Mouse (Mus musculus) C2C12 (cell line): ENCODE results near the gene Kif4.

Experiments
- CEBPB ChIP-seq: IDR thresholded peaks from one replicate; pipeline ENCODE4 v1.6.1; 2011; ENCODE audit warnings: low read depth, mild to moderate bottlenecking, control low read depth, moderate library complexity
- CTCF ChIP-seq: IDR thresholded peaks from one replicate; pipeline ENCODE4 v1.5.1; 2011; ENCODE audit not compliant: control insufficient read depth, insufficient read depth, insufficient read length
- MAX ChIP-seq: IDR thresholded peaks from one replicate; pipeline ENCODE4 v1.6.1; 2011; ENCODE audit warnings: mild to moderate bottlenecking, control low read depth
- MYOD1 ChIP-seq: IDR thresholded peaks from one replicate; pipeline ENCODE4 v1.6.1; 2011; ENCODE audit warnings: low read depth; ENCODE audit not compliant: control insufficient read depth, insufficient read length
- USF1 ChIP-seq: IDR thresholded peaks from one replicate; pipeline ENCODE4 v1.6.1; 2011; ENCODE audit warnings: low read depth, mild to moderate bottlenecking, control low read depth, moderate library complexity

GRCm38 (mm10) chrX:100638477-100638876 is 12.9 kb downstream of the Kif4 start:
- no peak for TF ChIP-seq CTCF
- no peak for TF ChIP-seq CEBPB
- no peak for TF ChIP-seq MAX
- TF ChIP-seq USF1 = no peak
- no peak for TF ChIP-seq MYOD1
